Mouse (Mus musculus) ES-Bruce4 (cell line): ENCODE measurements at regions not wholly inside any gene's neighbourhood (a gene's known extent, or its start where the extent isn't known, plus 50 kb on each side); places are given as distances from the start of the nearest gene placed in this dataset.

Experiments used
- H3K27ac ChIP-seq: 2 replicates; pipeline ENCODE4 v1.5.1; 2012; ENCODE audit warnings: low read length, inconsistent platforms; ENCODE audit not compliant: insufficient read depth
- H3K27me3 ChIP-seq: 2 replicates; pipeline ENCODE4 v1.6.1; 2012; ENCODE audit warnings: mild to moderate bottlenecking, low read length, inconsistent platforms; ENCODE audit not compliant: control insufficient read depth, poor library complexity, insufficient read depth, severe bottlenecking
- H3K36me3 ChIP-seq: 2 replicates; pipeline ENCODE4 v1.6.1; 2012; ENCODE audit warnings: inconsistent platforms, mild to moderate bottlenecking, low read length, moderate library complexity; ENCODE audit not compliant: control insufficient read depth, poor library complexity, insufficient read depth, severe bottlenecking
- H3K4me1 ChIP-seq: one replicate; pipeline ENCODE4 v1.8.1; 2011; ENCODE audit warnings: low read length; ENCODE audit not compliant: control insufficient read depth, insufficient read depth
- H3K4me3 ChIP-seq: 2 replicates; pipeline ENCODE4 v1.5.1; 2011; ENCODE audit warnings: low read depth, mild to moderate bottlenecking, low read length
- H3K9ac ChIP-seq: 2 replicates; pipeline ENCODE4 v1.6.1; 2012; ENCODE audit warnings: low read depth, mild to moderate bottlenecking, inconsistent platforms; ENCODE audit not compliant: poor library complexity, severe bottlenecking
- H3K9me3 ChIP-seq: replicated peaks from 2 replicates; pipeline ENCODE4 v1.6.1; 2012; ENCODE audit warnings: mild to moderate bottlenecking, low read length, inconsistent platforms; ENCODE audit not compliant: control insufficient read depth, poor library complexity, insufficient read depth, severe bottlenecking
- CTCF ChIP-seq: IDR thresholded peaks from one replicate; pipeline ENCODE4 v1.8.1; 2011; ENCODE audit warnings: low read depth, low read length
- EP300 ChIP-seq: IDR thresholded peaks from 2 replicates; pipeline ENCODE4 v1.6.1; 2011; ENCODE audit warnings: low read depth, low read length; ENCODE audit not compliant: insufficient read depth
- POLR2A ChIP-seq: IDR thresholded peaks from one replicate; pipeline ENCODE4 v1.8.1; 2011; ENCODE audit warnings: low read length; ENCODE audit not compliant: insufficient read depth

DNA sequence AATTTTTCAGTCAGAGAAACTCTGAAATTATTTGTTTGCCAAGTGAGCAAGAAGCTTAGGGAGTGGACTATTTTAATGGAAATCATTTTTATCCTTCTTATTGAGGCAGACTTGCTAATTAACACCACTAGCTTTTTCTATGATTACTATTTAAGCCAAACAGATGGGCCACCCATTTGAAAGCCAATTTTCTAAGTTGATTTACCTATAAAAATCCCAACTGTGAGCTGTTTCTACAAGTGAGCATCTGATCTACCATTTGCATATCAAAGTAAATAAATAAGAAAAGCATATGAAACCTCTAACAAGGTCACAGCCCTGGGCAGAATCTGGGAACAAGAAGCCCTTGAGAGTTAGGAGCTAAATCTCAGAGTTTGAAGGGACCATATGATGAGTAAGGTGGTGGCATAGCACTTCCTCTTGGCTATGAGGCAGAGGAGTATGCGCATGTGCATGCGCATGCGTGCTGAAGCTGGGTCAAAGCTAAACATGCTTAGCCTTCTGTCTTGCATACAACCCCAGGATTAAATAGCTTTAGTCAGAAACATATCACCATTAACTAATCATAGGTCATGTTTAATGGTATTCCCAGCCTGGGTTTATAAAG, 116.9 kb upstream of the Crbn start:
- Histone ChIP-seq H3K27ac (no peak overlapping the region), H3K9me3 (no peaks in the 10 kb centered on the region), H3K9ac (no peak overlapping the region), H3K36me3 (no peaks in the 10 kb centered on the region), H3K4me3 (no peak overlapping the region), H3K27me3 (no peaks in the 10 kb centered on the region), H3K4me1 (no peaks in the 10 kb centered on the region)
- TF ChIP-seq CTCF (no peak), EP300 (no peak), POLR2A (no peak)

DNA sequence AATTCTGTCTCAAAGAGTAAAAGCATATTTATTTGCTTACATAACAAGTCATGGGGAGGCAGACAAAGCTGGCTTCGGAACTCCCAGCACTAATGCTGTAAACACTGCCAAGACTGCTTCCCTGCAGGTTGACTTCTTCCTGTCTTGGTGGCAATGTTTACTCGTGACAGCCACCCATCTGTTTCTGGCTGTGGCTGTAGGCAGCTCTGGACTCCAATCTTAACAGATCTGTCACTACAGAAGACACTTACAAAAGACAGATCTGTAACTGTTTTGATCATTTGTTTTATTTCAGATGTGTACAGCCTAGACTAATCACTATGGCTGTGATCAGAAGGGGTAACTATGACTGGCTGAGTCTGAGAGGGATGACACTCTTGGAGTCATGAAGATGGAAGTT, 121.1 kb upstream of the Crbn start:
- Histone ChIP-seq H3K4me3 (no peak overlapping the region), H3K9me3 (no peaks in the 10 kb centered on the region), H3K36me3 (no peaks in the 10 kb centered on the region), H3K9ac (no peak overlapping the region), H3K4me1 (no peaks in the 10 kb centered on the region), H3K27me3 (no peaks in the 10 kb centered on the region), H3K27ac (no peak overlapping the region)
- no peak for TF ChIP-seq CTCF
- no peak for TF ChIP-seq POLR2A
- TF ChIP-seq EP300, result no peak

DNA sequence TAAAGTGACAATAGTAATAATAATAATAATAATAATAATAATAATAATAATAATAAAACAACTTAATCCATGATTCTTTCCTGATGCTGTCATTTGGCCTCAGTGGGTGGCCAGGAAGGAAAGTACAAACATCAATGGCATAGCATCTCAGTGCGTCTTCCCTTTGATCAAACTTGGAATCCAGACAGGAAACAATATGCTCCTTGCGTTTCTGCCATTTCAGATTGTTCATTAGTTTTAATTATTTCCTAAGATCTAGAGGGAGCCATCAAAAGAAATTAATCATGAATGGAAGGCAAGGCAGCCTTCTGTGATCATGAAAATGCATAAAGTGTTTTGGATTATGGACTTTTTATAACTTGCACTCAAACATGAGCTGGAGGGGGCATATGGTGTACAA, 125.6 kb upstream of the Crbn start:
- TF ChIP-seq CTCF, result no peak
- no peak for TF ChIP-seq EP300
- TF ChIP-seq POLR2A, result no peak
- Histone ChIP-seq H3K9ac (no peak overlapping the region), H3K27me3 (no peaks in the 10 kb centered on the region), H3K4me1 (no peaks in the 10 kb centered on the region), H3K9me3 (no peaks in the 10 kb centered on the region), H3K36me3 (no peaks in the 10 kb centered on the region), H3K4me3 (no peak overlapping the region), H3K27ac (no peak overlapping the region)

GRCm38 (mm10) chr6:106933584-106933983, 133.7 kb upstream of the Crbn start:
- Histone ChIP-seq H3K4me3 (no peak overlapping the region), H3K9me3 (no peaks in the 10 kb centered on the region), H3K27me3 (no peaks in the 10 kb centered on the region), H3K9ac (no peak overlapping the region), H3K4me1 (no peaks in the 10 kb centered on the region), H3K36me3 (no peaks in the 10 kb centered on the region), H3K27ac (no peak overlapping the region)
- TF ChIP-seq CTCF, result no peak
- TF ChIP-seq POLR2A, result no peak
- no peak for TF ChIP-seq EP300

DNA sequence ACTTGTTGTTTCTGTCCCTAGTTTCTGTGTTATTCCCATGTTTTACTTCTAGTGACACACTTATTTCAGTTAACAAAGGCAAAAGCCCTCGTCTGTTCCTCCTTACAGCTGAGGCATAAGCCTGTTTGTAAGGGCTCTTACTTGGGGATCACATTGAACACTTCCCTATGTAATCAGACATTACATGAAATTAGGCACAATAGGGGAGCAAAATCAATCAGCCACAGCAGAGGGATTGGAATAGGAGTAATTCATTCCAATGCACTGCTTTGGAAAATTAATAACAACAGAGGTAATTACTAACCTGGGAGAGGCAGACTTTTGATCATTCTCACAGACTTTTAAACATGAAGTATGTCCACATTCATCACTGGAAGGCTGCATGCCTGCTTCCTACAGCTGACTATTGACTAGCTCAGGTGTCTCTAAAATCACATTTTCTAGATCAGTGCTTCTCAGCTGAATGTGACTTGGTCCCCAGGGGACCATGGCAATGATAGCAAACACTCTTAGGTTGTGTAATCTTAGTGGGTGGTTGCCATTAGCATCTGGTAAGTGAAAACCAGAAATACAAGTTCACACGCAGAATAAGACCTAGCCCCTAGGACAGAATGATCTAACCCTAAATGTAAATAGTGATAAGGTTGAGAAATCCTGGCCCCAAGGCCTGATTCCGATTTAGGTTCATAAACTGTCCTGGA, 146.5 kb upstream of the Crbn start:
- Histone ChIP-seq H3K4me1 (no peaks in the 10 kb centered on the region), H3K36me3 (no peaks in the 10 kb centered on the region), H3K9me3 (no peaks in the 10 kb centered on the region), H3K27me3 (no peaks in the 10 kb centered on the region), H3K9ac (no peak overlapping the region), H3K4me3 (no peak overlapping the region), H3K27ac (no peak overlapping the region)
- TF ChIP-seq EP300, result no peak
- TF ChIP-seq CTCF, result no peak
- TF ChIP-seq POLR2A, result no peak

DNA sequence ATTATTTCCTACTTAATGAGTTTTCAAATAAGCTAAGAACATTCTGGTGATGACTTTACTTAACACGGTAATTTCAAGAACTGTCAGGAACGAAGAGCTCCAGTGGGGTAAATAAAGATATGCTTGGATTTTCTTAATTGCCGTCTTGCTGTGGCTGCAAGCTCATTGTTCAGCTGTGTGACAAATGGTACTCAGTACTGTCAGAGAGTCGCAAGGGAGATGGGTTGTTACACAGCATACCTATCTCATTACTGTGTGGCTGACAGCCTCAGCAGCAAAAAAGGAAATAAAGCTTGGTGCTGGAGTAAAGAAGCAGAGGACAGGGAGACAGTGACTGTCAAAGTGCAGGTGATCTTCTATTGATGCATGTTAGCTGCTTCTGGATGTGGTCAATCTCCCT, 151.0 kb upstream of the Crbn start:
- H3K36me3 ChIP-seq, result no peaks in the 10 kb centered on the region
- no peaks in the 10 kb centered on the region for H3K9me3 ChIP-seq
- H3K4me1 ChIP-seq, result no peaks in the 10 kb centered on the region
- H3K27ac ChIP-seq, result no peak overlapping the region
- TF ChIP-seq POLR2A, result no peak
- no peak for TF ChIP-seq CTCF
- TF ChIP-seq EP300, result no peak
- no peak overlapping the region for H3K4me3 ChIP-seq
- H3K9ac ChIP-seq, result no peak overlapping the region
- H3K27me3 ChIP-seq, result no peaks in the 10 kb centered on the region
